Mouse (Mus musculus) frontal cortex, adult 2 months (tissue): ENCODE results near the gene Sbno2. TPM values are rescaled to one million over a fixed set of nuclear protein-coding genes. Genes with fewer than 3 reads are reported as not detected.

Source experiments
- DNase-seq, 2 experiments: peaks; one replicate each; pipeline ENCODE4 v3.0.0; 2022; ENCODE audit warnings: low spot score in 1 of 2; ENCODE audit errors: extremely low spot score in 1 of 2
- polyA plus RNA-seq: library from polyadenylated mRNA; depleted of rRNA; stranded (reverse); fragments of >200 nt; gene quantifications from 2 replicates; pipeline ENCODE4 v1.2.3, GENCODE M21; 2012

The Sbno2 gene
- polyA plus RNA-seq, 1 experiment = 26.6 TPM

DNA sequence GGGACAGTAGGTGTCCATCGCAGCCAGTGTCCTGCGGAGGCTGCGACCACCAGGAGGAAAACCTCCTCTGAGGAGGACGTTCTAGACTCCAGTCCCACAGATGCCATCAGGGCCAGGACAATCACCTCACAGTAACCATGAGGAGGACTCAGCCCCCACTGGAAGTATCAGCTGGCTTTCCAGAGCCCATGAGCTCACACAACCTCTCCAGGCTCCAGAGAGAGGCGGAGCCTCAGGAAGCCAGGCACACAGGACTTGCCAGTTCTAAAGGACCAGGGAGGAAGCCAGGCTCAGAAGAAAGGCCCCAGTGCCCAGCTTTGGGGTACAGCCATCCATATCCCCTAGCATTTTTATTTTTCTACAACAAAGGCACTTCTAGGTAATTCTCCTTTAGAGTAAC, 9.8 kb downstream of the Sbno2 start:
- DNase-seq = no peak

GRCm38 (mm10) chr10:80094684-80095083, 10.7 kb downstream of the Sbno2 start:
- no peak for DNase-seq

GRCm38 (mm10) chr10:80094085-80094484, 11.3 kb downstream of the Sbno2 start:
- no peak for DNase-seq

GRCm38 (mm10) chr10:80092690-80093089, 12.7 kb downstream of the Sbno2 start:
- DNase-seq = no peak

DNA sequence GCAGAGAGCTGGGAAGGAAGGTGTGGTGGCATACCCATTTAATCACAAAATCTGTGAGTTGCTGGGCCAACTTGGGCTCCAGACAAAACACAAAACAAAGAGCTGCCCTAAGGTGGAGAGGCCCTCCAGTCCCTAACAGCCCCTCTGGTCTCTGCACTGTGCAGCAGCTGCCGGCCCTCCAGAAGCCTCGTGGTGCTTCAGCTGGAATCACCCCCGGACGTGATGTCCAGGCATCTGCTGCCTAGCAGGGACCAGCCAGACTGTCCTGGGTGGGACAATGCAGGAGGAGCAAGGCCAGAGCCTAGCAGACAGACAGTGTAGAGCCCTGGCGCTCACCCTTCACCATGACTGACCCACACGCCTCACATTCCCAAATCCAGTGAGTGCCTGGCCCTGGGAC, 13.8 kb downstream of the Sbno2 start:
- no peak for DNase-seq

GRCm38 (mm10) chr10:80089146-80089545, 16.2 kb downstream of the Sbno2 start:
- no peak for DNase-seq

GRCm38 (mm10) chr10:80087483-80087882, 17.9 kb downstream of the Sbno2 start:
- no peak for DNase-seq

DNA sequence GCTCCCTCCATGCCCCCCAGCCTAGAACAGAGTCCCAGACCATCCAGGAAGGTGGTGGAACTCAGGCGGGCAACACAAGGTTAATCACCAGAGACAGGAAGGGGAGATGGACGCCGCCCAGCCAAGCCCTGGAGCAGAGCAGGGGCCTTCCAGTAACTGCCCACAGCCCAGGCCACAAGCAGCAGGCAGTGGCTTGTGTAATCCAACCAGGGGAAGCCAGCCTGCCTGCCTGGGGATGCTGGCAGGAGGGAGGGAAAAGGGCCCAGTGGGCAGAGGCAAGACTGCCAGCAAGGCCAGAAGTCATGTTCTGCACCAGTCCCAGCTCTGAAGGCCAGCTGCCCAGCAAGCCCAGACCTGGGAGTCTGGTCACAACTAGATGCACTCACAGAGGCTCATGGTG, 18.5 kb downstream of the Sbno2 start:
- no peak for DNase-seq

GRCm38 (mm10) chr10:80084817-80085487, 20.4 kb downstream of the Sbno2 start:
- DNase-seq = peak in 1 of 2 experiments; percentile 44

DNA sequence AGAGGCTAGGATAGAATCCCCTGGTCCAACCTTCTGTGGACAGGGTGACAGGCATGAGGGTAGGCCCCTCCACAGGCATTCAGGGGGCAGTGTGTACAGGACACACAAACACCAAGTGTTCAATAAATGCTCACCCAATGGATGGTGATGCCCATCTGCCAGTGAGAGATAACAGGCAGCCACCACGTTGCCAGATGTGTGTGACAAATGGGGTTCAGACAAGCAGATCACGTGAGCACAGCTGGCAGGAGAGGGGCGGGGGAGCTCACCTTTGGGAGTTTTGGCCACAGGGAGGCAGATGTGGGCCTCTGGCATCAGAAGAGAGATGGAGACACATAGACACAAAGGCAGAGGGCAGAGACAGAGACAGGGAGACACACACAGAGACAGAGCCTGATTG, 24.3 kb downstream of the Sbno2 start:
- no peak for DNase-seq

- DNase-seq = no peak
These were observed 24.8 kb downstream of the Sbno2 start for GRCm38 (mm10) chr10:80080396-80081070.

DNA sequence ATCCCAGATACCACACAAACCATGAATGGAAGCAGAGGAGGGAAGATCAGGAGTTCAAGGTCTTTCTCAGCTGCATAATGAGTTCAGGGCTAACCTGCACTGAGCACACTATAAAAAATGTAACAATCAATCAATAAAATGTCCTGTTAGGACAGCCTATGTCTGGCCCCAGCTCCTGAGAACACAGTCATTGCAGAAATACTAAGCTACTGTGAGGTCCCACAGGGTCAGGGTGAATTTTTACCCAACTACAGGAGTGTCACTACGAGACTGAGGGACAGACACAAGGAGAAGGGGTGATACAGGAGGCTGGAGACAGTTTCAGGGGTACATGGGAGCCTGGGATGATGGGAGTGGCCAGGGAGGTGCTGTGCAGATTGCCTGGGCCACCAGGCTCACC, 27.0 kb downstream of the Sbno2 start:
- DNase-seq = no peak

DNA sequence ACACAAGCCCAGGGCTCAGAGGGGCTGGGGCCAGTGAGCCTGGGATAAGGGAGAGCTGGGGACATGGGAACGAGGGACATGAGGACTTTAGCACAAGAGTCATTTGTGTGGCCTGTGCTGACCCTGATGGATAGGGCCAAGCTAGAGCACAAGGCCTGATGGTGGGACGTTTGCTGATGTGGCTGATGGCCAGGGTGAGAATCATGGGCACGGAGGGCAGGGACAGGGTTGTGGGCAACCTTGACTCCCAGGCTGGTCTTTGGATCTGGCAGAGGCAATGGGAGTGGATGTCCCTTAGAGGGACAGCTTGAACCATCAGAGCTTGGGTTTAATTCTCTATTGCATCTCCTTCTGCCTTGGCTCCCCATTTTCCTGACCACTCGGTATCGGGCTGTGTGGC, 28.1 kb downstream of the Sbno2 start:
- no peak for DNase-seq

DNA sequence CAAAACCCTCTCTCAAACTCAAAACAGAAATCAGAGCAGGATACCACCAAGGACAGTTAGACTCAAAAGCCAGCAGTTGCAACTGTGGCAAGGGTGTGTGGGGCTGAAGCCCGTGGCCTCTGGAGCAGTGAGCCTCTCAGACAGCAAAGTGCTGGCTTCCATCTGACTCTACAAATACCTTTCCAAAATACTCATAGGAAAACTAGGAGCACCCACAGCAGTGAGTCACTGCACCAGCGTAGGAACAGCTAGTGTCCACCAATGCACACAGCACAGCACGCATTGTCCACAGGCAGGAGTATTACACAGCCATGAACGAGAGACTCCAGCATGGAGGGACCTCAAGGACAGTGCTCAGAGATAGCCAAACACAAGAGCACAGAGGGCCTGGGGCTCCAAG, 29.0 kb downstream of the Sbno2 start:
- no peak for DNase-seq

DNA sequence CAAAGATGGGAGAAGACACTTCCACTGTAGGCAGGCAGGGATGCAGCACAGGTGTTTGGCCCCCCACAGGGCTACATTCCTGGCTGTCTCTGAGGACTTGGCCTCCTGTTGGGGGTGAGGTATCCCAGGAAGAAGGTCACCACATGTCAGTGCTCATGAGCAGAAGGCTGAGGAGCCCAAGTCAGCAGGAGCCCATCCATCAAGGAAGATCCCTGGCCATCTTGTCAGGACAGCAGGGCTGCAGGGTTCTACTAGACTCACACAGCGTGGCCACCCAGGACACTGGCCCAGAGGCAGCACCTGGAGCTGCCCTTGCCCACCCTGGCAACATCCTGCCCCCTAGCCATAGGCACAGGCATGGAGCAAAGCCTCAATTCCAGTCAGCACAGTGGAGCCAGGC, 29.4 kb downstream of the Sbno2 start:
- DNase-seq = no peak

DNA sequence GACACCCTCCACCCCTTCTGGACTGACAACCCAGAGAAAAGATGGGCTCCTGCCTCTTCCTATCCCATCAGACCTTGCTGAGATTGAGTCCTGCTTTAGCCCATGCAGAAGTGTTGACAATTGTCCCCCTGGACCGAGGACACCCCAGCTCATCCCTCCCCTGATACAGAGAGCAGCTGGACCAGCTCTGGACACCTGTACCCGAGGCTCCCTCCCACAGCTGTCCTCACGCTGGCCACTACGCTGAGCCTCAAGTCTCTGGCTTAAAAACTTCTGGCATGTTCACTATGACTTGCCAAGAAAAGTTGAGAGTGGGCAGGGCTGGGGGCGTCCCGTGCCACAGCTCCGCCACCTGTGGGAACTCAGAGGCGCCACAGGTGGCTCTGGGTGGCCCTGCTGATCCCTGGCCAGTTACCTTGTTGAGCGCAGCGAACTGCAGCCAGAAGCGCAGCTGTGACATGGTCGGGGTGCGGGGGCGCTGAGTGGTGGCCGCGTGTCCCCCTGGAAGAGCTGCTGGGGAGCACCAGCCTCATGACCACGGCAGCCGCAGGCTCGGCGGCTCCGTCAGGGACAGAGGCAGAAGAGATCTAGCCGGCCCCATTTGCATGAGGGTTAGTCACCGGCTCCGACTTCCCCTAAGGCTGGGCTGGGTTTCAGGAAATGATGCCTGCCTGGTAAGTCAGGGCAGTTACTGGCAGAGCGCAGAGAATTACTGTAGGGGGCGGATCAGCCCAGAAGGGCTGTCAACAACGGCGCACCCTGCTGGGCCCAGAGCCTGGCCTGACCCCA, 30.4 kb downstream of the Sbno2 start:
- peak in 1 of 2 experiments; percentile 62 for DNase-seq

DNA sequence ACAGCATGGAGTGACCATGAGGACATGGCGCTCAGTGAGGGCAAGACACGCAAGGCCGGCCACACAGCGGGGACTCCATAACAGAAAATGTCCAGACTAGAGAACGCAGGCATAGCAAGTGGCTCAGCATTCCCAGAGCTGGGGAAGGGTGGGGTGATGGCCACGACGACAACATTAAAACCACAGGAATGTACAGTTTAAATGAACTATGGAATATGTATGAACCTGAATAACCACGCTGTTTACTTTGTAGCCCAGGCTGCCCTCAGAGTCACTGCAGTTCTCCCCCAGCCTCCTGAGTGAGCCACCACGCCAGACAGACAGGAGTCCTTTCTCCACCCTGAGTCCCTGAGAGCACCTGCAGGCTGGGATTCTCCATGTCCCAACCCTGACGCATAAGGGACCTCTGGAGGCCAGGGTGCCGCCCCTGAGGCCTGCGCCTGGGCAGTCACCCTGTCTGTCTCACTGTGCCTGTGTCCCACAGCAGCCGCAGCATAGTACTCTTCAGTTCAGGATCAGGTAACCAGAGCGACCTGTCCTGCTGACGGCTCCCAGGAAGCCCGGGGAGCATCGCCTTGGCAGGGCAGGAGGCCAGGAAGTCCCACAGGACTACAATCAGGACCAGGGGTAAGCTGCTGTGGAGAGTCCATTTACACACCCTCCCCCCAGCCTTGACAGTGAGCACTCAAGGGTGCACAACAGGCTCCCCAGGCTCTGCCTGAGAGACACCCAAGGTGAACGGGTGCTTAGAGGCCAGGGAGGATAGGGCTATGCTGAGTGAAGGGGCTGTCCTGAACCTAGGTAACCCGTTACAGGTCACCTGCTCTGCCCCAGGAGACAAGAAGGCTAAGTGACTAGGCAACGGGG, 32.5 kb downstream of the Sbno2 start:
- DNase-seq = no peak

DNA sequence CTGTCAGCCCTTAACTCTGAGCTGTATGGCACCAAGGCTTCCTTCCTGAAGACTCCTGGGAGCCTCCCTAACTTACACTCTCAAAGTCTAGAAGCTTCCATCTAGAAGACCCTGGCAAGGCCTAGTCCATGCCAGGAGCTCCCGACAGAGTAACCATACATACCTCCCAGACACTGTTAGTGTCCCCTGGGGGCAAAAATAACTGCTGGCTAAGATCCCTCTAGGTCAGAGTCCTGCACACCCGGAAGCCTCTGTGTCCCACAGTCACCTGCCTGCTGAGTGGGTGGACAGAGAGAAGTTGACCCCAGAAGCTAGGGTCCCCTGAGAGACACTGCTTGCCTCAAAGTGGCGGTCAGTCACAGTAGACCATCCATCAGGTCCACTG, 33.9 kb downstream of the Sbno2 start:
- no peak for DNase-seq

GRCm38 (mm10) chr10:80070837-80071515, 34.4 kb downstream of the Sbno2 start:
- DNase-seq = peak in 1 of 2 experiments; percentile 79

GRCm38 (mm10) chr10:80069948-80070450, 35.4 kb downstream of the Sbno2 start:
- no peak for DNase-seq
